Mouse (Mus musculus): ENCODE measurements around the gene Srcap.
"Not testable (repeated sequence)": the region's sequence is repeated elsewhere in the genome, so short reads cannot be mapped to it uniquely, and the experiment has no call there.

Srcap gene

DNA sequence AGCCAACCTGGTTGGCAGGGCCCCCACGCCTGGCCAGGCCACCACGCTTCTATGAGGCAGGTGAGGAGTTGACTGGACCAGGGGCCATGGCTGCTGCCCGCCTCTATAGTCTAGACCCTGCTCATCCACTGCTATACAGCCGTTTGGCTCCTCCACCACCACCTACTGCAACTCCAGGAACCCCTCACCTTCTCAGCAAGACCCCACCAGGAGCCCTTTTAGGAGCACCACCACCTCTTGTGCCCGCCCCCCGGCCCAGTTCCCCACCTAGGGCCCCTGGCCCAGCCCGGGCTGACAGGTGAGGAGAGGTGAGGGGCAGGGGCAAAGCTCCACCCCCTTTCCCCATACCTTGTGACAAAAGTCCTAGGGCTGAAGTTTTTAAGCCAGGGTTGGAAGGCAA is 21.8 kb upstream of the Srcap start:
- DNase-seq (ENCODE audit: extremely low read depth, low read depth), result no peak

DNA sequence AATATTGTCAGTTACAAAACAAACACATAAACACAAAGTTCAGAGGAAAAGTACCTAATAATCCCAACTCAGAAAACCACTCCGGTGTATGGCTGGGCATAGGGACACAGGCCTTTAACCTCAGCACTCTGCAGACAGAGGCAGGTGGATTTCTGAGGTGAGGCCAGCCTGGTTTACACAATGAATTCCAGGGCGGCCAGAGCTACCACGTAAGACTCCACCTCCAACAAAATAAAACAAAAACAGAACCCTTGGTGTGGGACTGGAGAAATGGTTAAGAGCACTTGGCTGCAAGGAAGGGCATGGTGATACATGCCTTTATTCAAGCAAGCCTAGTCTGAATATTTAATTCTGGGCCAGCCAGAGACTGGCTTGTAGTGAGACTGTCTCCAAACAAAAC is 19.9 kb upstream of the Srcap start:
- no peak for DNase-seq (ENCODE audit: extremely low read depth, low read depth)

DNA sequence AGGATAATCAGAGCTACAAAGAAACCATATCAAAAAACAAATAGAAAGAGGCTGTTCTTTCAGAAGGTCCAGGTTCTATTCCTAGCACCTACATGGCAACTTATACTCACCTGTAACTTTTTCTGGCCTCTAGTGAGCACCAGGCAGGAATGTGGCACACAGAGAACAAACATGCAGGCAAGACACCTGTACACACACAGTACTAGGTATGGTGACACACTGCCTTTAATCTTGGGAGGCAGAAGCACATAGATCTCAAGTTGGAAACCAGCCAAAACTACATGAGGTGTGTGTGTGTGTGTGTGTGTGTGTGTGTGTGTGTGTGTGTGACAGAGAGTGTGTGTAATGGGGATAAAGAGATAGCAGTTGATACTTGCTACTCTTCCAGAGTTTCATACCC is 17.1 kb upstream of the Srcap start:
- no peak for DNase-seq (ENCODE audit: extremely low read depth, low read depth)

DNA sequence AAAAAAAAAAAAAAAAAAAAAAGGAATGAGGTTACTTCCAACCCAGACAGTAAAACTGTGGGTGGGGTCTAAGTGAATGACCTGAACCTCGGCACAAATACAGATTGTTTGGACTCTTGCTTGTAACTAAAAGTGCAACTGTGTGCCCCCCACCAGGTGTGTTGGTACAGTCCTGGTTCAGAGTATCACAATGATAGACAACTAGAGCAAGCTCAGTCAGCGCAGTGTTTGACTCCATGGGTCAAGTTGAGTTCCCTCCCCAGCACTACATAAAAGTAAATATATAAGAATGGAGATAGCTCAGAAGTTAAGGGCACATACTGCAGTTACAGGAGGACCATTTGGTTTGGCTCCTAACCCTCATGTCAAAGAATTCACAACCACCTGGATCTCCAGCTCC is 14.4 kb upstream of the Srcap start:
- no peak for DNase-seq (ENCODE audit: extremely low read depth, low read depth)

DNA sequence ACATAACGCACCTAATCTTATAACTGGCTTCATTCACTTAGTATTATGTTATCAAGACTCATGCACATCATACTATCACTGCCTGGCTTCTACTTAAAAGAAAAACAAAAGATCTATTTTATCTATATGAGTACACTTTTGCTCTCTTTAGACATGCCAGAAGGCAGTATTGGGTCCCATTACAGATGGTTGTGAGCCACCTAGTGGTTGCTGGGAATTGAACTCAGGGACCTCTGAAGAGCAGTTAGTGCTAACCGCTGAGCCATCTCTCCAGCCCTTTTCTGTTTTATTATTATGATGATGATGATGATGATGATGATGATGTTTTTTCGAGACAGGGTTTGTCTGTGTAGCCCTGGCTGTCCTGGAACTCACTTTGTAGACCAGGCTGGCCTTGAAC is 13.4 kb upstream of the Srcap start:
- no peak for DNase-seq (ENCODE audit: extremely low read depth, low read depth)

DNA sequence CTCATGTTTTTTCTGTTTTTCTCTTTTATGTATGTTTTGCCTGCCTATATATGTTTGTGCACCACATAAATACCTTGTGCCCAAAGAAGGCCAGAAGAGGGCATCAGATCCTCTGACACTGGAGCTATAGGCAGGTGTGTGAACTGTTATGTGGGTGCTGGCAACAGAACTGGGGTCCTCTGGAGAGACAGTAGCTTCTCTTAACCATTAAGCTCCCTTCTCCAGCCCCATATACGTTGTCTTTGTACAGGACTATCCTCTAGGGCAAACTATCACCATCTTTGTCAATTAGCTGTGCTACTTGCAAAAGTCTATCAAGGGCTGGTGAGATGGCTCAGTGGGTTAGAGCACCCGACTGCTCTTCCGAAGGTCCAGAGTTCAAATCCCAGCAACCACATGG is 3.5 kb upstream of the Srcap start:
- DNase-seq (ENCODE audit: extremely low read depth, low read depth), result no peak

DNA sequence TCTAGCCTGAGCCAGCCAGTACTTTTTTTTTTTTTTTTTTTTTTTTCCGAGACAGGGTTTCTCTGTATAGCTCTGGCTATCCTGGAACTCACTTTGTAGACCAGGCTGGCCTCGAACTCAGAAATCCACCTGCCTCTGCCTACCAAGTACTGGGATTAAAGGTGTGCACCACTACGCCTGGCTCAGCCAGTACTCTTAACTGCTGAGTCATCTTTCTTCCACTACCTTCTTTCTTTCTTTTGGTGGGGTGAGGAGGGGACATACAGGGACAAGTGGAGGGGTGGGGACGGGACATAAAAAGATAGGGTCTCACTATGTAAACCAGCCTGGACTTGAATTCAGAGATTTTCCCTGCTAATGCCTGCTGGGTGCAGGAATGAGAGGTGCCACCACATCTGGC is 2.0 kb upstream of the Srcap start:
- DNase-seq (ENCODE audit: extremely low read depth, low read depth), result not testable (repeated sequence)

DNA sequence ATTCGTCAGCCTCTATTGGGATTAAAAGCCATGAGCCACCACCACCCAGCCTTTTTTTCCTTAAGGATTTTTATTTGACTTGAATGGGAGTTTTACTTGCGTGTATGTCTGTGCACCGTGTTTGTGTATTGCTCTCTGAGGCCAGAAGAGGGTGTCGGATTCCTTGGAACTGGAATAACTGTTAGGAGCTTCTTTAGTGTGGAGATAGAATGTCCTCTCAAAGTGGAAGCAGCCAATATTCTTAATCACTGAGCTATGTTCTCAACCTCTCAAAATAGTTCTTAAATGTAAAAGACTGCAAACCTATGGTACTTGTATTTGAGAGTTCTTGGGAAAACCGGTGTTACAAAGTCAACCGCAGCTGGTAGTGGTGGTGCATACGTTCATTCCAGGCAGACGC is 542 bp upstream of the Srcap start:
- DNase-seq (ENCODE audit: extremely low read depth, low read depth), result no peak

DNA sequence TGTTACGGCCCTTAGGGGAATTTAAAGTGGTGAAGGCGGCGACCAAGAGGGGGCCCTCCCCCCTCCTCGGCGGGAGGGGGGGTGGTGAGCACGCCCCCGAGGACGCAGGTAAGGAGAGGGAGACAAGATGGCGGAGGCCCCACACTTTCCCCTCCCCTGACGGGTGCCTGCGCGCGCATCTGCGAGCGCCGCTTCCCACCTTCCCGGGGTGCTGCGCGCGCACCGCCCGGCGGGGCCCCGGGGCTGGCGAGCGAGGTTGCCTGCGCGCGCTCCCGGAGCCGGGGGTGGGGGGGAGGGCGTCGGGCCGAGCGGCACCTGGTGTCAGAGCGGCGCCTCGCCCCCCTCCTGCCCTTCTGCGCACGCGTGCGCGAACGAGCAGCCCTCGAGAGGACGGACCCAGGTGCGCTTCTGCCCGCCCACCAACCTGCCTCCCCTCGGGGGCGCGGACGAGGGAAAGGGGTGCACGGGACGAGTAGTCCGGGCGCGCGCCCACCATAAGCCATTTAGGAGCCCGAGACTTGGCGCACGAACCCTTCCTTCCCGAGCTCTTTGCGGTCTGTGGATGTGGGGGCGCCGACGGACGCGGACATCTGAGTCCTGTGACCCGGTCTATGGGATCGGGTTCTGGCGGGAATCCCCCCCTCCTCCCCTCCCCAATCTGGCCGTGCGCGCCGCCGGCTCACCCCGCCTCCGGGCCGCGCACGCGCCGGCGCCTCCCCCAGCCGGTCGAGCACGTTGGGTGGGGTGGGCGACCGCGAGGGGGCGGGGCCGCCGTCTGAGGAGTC is 640 bp downstream of the Srcap start:
- peak; percentile 54 for DNase-seq (ENCODE audit: extremely low read depth, low read depth)

DNA sequence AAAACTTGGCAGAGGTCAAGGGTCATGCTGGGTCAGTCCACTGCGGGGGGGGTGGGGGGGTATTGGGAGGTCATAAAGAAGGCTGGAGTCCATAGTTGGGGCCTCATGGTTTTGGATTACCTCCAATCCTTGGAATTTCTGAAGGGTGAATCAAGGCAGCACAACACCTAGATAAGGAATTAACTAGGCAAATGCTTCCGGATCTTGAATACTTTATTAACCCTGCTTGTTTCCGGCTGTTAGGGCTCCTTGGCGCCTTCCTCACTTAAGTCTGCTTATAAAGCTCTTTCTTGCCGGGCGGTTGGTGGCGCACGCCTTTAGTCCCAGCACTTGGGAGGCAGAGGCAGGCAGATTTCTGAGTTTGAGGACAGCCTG is 1.2 kb downstream of the Srcap start:
- peak; percentile 56 for DNase-seq (ENCODE audit: extremely low read depth, low read depth)

DNA sequence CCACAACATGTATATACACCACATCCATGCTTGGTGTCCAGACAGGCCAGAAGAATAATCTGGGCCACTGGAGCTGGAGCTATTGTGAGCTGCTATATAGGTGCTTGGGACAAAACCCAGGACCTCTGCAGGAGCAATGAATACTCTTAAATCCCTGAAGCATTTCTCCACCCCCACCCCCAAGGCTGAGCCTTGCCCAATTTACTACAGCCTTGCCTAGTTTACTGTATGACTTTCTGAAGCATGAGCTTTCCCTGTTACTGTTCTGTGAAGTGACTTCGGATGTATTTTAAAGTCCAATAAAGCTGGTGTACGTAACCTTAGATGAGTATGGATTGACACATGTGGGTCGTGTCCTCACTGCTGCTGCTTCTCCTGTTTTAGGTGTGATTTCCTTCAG is 2.0 kb downstream of the Srcap start:
- no peak for DNase-seq (ENCODE audit: extremely low read depth, low read depth)

DNA sequence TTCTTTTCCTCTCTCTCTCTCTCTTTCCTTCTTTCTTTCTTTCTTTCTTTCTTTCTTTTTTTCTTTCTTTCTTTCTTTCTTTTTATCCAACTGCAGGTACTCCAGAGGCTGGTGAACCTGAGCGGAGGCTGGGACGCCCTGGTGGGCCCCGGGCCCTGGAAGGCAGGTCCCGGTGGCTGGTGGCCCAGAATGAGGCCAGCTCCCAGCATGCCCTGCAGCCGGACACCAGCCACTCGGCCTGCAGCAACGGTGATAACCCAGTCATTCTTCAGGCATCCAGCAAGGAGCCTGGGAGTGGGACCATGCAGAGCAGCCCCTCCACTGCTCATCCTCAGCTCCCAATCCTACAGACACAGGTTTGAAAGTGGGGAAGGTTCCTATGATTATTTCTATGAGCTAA is 4.1 kb downstream of the Srcap start:
- DNase-seq (ENCODE audit: extremely low read depth, low read depth), result no peak

DNA sequence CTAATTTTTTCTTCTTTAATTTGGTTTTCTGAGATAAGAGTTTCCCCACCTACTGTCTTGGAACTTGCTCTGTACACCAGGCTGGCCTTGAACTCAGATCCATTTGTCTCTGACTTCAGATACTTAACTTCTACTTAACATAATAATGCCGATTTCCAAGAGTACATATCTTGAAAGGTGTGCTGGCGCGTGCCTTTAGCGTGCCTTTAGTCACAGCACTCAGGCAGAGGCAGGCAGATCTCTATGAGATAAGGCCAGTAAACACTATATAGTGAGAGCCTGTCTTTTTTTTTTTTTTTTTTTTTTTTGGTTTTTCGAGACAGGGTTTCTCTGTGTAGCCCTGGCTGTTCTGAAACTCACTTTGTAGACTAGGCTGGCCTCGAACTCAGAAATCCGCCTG is 4.6 kb downstream of the Srcap start:
- no peak for DNase-seq (ENCODE audit: extremely low read depth, low read depth)

DNA sequence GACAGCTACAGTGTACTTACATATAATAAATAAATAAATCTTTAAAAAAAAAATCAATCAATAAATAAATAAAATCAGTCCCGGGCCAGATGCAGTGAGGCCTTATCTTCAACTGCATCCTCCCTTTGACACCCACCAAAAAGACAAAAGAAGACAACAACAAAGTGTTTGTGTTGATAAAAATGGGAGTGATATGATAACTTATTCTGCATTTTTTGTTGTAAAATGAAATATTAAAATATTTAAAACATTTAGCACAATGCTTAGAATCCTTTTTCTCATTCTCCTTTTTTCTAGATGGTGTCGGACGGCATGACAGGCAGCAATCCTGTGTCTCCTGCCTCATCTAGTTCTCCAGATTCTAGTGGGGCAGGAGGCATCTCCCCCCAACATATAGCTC is 7.5 kb downstream of the Srcap start, which contains the start of gene Gm42715:
Gene Gm42715 (plus strand): TSS at position 301 of the 400 bp plus-strand sequence.
- no peak for DNase-seq (ENCODE audit: extremely low read depth, low read depth)

DNA sequence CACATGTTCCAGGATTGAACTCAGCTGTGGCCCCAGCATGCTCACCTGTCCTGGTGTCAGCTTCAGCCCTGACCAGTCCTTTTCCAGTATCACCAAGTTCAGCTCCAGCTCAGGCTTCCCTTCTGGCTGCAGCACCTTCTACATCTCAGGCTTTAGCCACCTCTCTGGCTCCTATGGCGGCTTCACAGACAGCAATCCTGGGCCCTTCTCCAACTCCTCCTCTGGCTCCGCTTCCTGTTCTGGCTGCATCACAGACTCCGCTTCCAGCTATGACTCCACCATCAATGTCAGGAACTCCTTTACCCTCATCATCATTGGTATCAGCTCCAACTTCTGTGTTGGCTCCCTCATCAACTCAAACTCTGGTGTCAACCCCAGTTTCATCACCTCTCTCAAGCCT is 29.9 kb downstream of the Srcap start:
- no peak for DNase-seq (ENCODE audit: extremely low read depth, low read depth)

DNA sequence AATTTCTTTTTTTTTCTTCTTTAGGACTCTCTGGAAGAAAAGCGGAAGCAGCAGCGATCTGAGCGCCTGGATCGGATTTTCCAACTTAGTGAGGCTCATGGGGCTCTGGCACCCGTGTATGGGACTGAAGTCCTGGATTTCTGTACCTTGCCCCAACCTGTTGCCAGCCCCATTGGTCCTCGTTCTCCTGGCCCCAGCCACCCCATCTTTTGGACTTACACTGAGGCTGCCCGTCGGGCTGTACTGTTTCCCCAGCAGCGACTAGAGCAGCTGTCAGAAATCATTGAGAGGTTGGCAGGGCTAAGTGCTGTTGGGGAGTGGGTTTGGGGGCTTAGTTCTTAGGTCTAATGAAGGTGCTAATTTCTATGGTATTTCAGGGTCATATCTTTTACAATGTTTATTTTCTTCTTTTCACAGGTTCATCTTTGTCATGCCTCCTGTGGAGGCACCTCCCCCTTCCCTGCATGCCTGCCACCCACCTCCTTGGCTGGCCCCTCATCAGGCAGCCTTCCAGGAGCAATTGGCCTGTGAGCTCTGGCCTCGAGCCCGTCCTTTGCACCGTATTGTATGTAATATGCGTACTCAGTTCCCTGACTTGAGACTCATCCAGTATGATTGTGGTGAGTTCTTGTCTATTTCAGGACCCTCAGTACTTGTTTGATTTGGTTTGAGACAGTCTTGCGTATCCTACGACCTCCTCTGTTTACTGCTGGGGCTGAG is 37.5 kb downstream of the Srcap start:
- DNase-seq (ENCODE audit: extremely low read depth, low read depth), result no peak

DNA sequence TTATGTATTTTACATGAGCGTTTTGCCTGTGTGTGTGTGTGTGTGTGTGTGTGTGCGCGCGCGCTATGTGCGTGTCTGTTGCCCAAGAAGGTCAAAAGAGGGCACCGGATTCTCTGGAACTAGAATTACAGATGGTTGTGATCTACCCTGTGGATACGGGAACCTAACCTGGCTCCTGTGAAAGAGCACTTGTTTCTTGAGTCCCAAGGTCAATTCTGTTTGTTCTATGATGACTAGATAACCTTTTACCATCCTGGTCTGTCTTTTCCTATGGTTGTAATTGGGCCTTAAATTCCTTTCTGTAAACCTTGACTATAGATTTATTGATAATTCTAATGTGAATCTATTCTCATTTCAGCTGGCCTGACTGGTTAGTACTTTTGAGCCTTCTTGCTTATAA is 39.8 kb downstream of the Srcap start:
- DNase-seq (ENCODE audit: extremely low read depth, low read depth), result no peak

DNA sequence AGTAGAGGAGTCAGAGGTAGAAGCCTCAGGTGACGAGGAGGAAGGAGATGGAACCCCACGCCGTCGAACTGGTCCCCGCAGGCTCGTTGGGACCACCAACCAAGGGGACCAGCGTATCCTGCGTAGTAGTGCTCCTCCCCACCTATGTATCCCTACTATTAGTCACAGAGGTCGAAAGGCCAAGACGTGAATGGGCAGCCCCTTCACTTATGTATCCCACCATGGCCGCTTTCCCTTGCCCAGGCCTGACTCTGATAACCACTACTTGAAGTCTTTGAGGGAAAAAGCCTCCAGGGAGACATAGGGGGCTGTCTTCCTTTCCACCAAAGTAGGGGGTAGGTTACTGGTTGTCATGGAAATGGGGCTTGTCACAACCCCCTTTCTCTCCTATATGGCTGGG is 48.8 kb downstream of the Srcap start:
- DNase-seq (ENCODE audit: extremely low read depth, low read depth), result no peak

DNA sequence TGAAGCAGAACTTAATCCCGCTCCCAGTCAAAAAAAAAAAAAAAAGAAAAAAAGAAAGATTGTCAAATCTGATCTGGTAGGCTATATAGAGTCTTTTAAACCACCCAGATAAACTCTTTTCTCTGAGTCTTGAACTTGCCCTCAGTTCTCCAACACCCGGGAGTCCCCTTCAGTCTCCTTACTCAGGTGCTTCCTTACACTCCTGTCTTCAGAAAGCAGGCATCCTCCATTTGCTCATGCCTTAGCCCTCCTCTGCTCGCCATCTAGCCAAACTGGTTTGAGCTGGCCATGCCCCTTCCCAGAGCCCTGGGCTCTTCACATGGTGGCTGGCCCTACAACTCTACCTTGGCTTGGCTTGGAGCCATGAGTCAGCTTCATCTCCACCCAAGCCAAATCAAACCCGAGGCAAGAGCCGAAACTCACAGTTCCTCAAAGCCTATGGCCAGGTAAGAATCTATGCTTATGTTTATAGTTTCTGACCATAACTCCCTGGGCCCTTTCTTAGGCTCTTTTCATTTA is 49.6 kb downstream of the Srcap start, which contains the start of gene Tmem265:
Gene Tmem265 (plus strand): TSS at position 51 of the 519 bp plus-strand sequence.
- DNase-seq (ENCODE audit: extremely low read depth, low read depth), result no peak

DNA sequence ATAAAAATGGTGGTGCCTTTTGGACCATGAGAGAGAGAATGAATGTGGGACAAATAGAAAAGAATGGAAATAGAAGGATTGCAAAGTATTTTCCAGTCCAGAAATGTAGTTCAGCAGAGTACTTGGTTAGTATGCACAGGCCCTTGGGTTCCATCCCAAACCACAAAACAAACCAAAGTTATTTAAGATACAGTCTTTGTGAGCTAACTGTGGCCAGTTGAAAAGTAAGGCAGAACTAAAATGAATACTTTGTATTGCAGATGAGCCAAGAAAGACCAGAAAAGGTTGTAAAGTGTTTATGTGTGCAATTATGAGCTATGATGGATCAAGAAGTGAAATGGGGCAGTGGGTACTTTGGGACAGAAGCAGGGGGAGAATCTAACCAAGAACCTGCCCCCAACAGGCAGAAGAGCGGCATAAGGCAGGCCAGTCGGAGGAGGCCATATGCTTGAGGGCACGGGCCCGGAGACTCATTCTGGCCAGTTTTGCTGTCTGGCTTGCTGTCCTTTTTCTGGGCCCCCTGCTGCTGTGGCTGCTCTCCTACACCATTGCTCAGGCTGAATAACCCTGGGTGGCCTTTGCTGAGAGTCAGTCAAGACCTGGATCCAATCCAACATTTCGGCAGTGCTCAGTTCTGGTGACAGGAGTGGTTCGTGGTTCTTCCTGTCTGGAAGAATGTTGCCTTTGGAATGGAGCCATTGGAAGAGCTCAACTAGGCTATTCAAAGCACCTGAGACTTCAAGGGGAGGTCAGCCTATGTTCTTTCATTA is 52.8 kb downstream of the Srcap start:
- no peak for DNase-seq (ENCODE audit: extremely low read depth, low read depth)

DNA sequence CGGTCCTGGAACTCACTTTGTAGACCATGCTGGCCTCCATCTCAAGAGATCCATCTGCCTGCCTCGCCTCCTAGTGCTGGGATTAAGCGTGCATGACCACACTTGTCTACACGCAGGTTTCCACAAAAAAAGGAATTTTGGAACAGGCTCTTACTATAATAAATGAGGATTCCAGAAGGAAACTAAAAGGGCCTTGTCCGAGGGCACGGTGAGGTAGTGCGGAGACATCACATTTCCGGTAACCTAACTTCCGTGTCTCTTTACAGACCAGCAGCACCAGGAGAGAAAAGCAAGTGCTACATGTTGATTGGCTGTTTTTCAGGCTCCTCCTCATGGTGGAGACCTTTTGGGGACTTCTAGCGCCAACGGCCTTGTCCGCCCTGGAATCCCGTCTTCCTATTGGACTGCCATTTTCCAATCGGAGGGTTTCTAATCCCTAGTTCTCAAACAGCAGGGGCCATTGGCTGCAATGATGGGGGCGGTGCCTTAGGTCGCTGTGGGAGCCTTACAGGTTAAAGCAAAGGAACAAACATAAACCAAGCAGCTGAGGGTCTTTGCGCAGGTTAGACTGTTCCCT is 61.2 kb downstream of the Srcap start, which contains the start of gene Phkg2:
Gene Phkg2 (plus strand): TSS at position 446 of the 577 bp plus-strand sequence.
- DNase-seq (ENCODE audit: extremely low read depth, low read depth), result peak; percentile 99

All from MEL-GATA-1-ER (cell line).